Mouse (Mus musculus): Measurements from ENCODE around the gene Cdc42se1.

GRCm38 (mm10) chr3:95231298-95232221, 3.0 kb downstream of the Cdc42se1 start, which contains the start of gene Mllt11:
- TF ChIP-seq CTCF (IDR thresholded peaks at IDR 0.05; ENCODE audit: low read depth, low read length) = no peak
- no peak for TF ChIP-seq GATA1 (IDR thresholded peaks at IDR 0.05; ENCODE audit: borderline replicate concordance, low read length)
- no peak for TF ChIP-seq TAL1 (conservative IDR thresholded peaks at IDR 0.05; ENCODE audit: low read depth, low read length)
- no peak for TF ChIP-seq POLR2AphosphoS5 (IDR thresholded peaks at IDR 0.05; ENCODE audit: insufficient replicate concordance, low read depth, low read length)
- TF ChIP-seq GATA2 (IDR thresholded peaks at IDR 0.05; ENCODE audit: borderline replicate concordance, low read depth, low read length) = no peak

Data from G1E (cell line).